Mouse (Mus musculus) embryo, embryonic 11.5 days (tissue): ENCODE data around the gene Fgfr1op2.
"Not testable (repeated sequence)": the region's sequence is repeated elsewhere in the genome, so short reads cannot be mapped to it uniquely, and the experiment has no call there.

Experiments used
- DNase-seq: peaks from one replicate; pipeline ENCODE4 v3.0.0-alpha.2; 2012; ENCODE audit warnings: low read depth, low spot score

Gene Fgfr1op2

DNA sequence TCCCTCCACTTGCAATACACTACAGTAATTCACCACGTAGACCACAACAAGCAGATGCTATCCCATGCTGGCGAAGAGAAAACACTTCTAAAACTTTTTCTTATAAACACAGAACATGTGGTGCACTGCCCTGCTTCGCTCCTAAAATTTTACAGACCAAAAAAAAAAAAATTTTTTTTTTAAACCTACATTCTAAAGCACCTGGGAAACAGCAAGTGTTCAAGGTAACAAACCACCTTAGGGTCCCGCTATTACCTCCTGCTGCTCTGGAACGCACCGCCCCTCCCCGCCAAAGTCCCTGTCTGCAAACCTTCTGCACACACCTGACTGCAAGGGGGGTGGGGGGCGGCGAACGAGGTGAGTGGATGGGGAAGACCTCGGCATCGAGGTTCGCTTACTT is at the start of gene Fgfr1op2:
TSS of gene Fgfr1op2 (plus strand) at position 301 of the 400 bp plus-strand sequence.
- no peak for DNase-seq

DNA sequence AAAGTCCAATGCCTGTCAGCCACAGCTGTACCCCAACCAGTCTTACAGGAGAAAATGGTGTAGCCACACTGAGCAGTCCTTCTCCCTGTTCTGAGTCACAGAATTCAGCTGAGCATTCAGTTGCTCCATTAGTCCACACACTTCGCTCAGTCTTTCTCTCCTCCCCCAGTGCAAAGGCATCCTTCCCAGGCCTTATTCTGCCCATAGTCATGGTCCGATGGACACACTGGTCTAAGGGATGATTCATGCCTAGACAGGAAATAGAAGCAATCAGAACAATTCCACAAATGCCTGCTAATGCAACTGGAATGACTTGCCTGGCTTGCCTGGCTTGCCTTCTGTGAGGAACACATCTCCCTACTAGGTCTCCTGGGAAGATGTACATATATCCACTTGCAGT is 49.5 kb upstream of the Fgfr1op2 start:
- no peak for DNase-seq

DNA sequence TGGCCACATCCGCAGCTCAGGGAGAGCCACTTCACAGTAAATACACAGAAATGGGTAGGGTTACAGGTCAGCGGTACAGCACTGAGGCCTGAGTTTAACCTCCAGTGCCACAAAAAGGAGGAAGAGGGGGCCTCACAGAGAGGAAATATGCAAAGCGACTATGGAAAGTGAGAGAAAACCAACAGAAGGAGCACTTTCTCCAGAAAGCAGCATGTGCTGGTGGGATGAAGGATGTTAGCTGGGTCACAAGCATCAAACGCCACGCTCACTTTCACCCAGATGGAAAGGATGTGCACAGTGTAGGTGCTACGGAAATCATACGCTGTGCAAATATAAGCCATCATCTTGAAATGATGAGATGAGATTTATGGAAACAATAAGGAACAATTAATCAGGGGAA is 46.6 kb upstream of the Fgfr1op2 start:
- DNase-seq, result no peak

DNA sequence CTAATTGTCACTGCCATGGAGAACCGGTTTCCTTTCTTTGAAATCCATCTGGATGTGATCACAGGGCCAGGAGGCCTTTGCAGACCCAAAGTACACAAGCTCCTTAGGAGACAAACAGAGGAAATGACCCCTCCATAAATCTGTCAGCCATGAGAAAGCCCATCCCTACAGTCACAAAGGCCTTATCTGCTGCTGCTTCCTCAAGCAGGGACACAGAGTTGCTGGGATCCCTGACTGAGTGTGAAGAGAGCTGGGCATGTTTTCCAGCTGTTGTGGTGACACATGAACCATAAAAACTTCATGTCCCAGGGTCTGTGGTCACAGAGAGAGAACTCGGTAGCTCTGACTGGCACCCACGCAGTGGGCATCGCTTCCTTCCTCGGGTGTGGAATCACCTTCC is 46.2 kb upstream of the Fgfr1op2 start:
- DNase-seq, result peak; percentile 48

DNA sequence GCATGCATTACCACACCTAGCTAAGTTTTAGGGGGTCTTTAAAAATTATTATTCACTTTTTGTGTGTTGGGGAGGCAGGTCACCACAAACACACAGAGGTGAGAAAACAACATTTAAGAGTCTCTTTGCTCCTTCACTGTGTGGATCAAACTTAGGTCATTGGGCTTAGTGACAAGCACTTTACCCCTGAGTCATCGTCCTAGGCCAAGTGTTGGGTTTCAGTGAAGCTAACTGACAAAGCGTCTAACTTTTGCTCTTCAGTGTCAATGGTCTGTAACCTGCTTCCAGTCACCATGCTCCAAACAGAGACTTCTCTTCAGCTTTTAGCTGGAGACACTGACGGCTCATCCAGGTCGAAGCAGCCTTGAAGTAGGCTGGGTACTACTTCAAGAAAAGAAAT is 43.9 kb upstream of the Fgfr1op2 start:
- DNase-seq, result no peak

DNA sequence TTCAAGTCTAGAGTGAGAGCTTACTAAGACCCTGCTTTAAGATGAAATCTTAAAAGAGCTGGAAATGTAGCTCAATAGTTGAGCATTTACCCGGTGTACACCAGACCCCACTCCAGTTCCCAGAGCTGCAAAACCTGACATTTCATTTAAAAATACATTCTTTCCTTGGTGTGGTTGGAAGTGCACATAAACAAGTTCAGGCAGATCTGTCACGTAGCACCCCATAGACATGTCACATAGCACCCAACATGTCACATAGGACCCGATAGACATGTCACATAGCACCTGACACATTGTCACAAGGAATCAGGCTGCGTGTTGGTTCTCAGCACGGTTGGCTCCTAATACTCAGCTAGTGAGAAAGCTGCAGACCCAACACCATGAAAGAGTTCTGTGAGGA is 41.5 kb upstream of the Fgfr1op2 start:
- no peak for DNase-seq

DNA sequence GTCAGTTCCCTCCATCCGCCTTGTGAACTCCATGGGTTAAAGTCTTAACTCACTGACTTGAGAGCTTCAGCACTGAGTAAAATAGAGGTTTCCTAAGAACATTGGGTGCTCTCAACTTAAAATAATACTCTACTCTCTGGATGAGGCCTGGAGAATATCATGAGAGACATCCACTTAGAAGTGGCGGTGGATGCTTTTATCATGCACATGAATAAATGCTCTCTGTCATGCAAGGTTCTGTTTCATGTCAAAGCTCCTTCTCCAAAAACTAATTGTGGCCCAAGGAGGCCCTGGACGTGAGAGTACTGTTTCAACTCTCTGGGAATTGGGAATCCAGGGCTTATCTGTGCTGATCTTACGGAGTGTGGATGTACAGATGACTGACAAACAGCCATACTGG is 39.9 kb upstream of the Fgfr1op2 start:
- DNase-seq, result no peak

DNA sequence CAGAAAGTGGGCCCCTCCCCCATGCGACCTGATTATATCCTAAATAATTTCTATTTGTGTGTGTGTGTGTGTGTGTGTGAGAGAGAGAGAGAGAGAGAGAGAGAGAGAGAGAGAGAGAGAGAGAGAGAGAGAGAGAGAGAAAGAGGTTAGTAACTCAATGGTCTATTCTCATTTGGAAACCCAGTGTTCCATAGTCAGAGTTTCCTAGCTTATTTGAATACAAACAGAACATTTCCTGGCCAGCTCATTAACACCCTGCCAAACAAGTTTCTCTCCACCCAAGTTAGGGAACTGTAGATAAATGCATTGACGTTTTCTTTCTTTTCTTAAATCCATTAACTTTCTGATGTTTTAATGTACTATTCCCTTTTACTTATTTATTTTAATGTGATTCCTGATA is 38.9 kb upstream of the Fgfr1op2 start:
- DNase-seq, result no peak

DNA sequence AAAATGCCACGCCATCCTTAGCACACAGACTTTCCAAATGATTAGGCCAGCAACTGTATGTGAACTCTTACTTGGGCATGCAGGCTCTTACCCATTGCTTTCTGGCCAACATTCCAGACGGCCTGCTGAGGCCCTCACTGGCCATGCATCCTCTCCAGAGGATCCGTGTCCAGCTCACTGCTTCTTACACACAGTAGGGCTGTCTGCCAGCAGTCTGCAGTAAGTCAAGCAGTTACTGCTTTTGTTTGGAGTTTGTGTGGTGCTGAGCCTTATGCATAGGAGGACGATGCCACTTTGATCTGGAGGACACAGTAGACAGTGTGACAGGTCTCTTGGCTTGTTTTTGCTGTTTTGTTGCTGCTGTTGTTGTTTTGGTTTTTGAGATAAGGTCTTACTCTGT is 38.3 kb upstream of the Fgfr1op2 start:
- DNase-seq, result no peak

DNA sequence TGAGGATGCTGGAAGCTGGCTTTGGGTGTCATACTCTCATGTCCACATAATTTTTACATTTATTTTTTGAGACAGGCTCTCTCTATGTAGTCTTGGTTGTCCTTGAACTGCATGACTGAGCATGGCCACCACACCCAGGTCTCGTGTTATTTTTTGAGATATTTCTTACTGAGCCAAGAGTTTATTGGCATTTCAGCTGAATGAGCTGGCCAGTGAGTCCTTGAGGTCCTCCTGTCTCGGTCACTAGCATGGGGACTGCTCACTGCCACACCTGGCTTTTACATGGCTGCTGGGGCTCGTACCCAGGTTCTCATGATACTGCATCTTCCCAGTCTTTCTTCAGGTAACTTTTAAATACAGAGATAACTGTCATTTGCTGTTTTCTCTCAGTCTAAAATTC is 36.6 kb upstream of the Fgfr1op2 start:
- no peak for DNase-seq

DNA sequence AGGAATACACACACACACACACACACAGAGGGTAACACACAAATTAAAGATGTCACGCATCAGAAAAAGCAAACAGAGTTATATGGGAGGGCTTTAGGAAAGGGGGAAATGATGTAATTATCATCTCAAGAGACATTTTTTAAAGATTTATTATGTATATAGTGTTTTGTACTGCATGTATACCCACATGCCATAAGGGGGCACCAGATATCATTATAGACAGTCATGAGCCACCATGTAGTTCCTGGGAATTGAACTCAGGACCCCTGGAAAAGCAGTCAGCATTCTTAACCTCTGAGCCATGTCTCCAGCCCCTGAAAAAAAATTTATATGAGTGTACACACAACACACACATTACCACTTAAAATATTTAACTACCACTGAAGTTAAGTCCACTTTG is 32.4 kb upstream of the Fgfr1op2 start:
- DNase-seq, result no peak

DNA sequence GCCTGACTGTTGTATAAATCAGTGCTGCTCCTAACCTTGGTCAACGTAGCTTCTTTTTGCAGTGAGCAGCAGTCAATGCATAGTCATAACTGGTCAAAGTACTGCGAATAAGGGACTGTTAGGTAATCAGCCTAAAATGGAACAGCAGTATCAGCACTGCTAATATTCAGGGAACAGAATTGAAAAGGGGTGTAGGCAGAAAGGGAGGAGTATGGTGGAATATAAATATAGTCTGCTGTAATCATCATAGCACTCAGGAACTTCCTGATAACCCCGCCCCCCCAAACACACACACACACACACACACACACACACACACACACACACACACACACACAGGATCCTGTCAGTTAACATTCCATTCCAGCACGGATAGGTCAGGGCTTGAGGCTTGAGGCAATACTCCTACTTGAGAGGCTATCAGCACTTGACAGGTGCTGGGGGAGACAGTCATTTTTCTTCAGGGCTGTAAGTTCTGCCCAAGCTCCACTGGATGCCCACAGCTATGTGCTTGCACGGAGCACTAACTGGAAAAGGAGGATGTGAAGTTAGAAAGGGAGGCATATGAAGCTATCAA is 31.6 kb upstream of the Fgfr1op2 start:
- DNase-seq, result no peak

DNA sequence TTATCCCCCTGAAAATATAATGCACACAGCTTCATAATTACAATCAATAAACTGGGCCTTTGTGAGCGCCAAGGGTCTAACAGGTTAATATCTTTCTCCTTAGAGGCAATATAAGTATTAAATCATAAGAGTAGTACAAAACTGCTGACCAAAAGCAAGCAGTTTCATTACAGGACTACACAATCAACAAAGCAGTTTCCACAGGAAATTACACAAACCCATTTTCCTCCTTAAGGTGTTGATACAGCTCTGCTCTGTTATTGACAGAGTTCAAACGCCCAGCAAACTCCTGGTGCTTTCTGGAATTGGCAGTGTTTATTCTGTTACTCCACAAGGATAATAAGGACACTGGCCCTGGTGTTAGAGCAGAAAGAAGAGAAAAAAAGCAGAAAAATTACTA is 26.6 kb upstream of the Fgfr1op2 start:
- DNase-seq, result no peak

DNA sequence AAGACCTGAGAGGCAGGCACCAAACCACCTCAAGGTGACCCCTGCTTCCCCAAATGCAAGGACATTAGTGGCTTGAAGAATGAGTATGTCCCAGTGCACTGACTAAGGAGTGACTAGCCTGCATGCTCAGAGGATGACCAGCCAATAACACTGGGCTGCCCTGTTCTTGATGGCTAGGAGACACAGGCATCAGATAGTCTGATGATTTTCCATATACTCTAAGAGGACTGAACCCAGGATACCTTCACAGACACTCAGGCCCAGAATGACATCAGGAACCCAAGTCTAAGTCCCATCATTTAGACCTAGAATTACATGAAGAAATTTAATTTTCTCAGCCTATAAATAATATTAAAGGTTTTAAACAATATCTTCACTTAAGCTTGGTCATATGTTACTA is 25.7 kb upstream of the Fgfr1op2 start:
- no peak for DNase-seq

DNA sequence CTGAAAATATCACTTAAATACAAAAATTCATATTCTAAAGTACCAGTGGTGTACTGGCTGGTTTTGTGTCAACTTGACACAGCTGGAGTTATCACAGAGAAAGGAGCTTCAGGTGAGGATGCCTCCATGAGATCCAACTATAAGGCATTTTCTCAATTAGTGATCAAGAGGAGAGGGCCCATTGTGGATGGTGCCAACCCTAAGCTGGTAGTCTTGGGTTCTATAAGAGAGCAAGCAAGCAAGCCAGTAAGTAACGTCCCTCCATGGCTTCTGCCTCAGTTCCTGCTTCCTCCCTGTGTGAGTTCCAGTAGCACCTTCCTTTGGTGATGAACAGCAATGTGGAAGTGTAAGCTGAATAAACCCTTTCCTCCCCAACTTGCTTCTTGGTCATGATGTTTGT is 14.5 kb upstream of the Fgfr1op2 start:
- DNase-seq, result not testable (repeated sequence)

DNA sequence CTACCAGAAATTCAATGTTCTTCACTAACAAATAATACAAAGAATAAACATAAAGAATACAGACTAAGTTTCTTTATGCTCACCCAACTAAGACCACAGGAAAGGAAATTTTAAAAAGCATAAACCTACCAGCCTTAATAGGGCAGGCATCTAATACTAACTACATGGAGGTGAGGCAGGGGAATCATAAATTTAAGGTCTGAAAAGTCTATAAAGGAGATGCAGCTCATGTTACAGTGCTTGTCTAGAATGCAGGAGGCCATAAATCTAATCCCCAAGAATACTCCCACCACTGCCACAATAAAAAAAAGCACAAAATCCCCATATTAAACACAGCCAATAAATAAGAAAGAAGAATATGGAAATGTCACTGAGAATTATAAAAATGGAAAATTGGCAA is 4.9 kb upstream of the Fgfr1op2 start:
- no peak for DNase-seq

DNA sequence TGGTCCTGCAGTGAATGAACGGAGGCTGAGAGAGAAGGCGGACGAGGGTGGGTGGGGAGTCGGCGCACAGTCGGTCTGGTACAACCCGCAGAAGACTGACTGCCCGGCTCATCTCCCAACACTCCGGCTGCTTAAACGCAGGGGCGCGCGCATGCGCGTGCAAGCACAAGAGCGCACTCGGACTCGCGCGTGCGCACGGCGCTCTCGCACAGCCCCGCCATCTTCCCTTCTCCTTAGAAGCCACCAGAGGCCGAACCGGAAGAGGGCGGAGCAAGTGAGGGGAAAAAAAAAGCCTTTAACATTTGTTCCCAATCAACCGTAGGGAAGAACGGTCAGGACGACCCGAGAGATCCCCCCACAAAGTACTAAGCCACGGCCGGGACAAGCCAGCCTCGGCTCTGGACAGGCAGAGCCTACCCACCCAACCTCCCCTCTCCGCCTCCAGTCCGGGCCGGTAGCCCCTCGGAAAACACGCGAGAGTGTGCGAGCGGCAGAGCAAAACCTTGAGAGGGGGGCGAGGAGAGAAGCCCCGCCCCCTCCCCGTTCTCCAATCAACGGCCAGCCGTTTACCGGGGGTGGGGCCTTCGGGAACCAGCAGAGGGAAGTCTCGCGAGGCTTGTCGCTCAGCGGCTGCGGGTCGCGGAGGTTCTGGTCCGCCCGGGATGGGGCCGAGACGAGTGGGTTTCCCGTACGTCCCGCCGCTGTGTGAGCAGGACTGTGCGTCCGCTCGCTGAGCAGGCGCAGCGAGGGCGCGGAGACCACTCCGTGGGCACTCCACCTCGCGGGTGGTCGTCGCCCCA is 507 bp downstream of the Fgfr1op2 start, which contains the start of gene Ints13:
TSS of gene Ints13 (minus strand) at position 526 of the 800 bp plus-strand sequence.
- DNase-seq, result peak; percentile 98

DNA sequence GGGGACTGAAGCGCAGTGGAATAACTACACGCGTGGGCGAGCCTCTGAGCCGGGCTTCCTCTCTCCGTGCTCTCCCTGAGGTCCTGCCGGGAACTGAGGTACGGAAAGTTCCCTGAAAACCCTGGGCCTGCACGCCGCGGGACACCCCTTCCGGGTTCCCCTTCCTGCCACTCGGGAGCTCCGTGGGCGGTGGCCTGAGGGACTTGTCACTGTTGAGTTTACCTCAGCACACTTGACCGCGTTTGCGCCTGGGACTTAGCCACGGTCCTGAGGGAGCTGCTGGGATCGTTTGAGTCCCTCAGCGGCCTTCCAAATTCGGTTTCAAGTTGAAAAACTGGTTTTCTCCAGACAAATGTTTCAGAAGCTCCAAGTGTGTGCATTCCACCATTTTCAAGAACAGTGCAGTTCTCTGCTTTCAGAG is 1.1 kb downstream of the Fgfr1op2 start:
- no peak for DNase-seq

DNA sequence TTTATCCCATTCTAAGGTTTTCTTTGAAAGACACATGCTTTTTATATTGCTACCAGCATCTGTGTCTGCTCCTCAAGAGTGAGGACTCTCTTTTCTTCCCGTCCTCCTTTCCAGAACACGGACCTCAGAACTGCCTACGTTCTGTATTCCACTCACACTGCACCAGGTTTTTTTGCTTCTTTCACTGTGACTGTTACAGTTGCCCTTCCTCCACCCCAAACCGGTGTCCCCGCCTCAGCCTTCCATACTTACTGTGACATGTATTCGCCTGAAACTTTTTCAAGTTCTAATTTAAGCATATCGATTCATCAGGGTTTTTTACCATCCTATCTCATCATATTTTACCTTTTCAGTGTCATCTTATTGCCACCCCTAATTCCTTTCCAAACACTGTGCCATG is 1.6 kb downstream of the Fgfr1op2 start:
- DNase-seq, result no peak

DNA sequence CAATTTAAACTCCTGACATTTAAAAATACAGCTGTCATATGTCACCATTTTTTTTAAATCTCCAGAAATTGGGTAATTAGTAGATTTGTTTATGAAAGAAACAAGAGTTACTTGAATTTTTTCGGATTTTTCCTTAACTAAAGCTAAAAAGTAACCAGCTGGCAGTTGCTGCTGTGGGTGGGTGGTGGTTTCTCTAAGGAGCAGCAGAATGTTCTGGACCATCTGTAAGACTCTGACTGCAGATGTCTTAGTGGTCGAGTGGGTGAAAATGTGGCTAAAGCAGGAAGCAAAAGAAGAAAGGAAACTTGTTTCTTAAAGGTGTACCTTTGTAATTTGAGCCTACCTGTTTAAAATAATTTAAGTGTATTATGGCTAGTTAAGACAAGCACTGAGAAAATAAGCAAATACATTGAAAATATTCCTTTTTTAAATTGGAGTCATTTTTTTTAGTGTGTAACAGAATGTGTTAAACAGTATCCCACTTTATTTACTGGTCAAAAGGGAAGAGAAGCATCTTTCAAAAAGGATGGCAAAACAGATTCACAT is 3.5 kb downstream of the Fgfr1op2 start:
- no peak for DNase-seq

DNA sequence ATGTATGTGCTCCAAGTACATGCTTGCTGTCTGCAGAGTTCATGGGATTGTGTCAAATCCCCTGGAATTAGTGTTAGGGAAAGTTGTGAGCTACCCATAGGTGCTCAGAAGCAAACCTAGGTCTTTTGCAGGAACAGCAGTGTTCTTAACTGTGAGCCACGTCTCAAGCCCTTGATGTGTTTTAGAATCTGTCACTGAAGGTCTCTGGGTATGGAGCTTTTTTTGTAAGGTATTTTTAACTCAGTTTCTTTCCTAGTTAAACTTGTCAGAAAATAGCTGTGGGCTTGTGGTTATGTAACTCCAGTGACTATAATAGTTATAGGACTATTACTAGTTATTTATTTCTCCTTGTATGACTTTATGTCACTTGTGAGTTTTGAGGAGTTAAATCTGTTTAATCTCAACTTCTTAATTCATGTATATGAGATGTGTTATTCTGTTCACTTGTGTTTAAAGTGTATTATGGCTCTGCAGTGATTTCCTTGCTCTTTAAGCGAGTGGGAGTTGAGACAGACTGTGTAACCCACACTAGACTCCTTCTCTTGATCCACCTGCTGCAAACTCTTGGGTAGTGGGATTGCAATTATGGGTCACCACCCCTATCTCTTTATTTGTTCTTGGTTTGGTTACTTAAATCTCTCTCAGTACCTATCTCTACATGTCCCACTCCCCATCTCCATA is 6.5 kb downstream of the Fgfr1op2 start:
- DNase-seq, result no peak

DNA sequence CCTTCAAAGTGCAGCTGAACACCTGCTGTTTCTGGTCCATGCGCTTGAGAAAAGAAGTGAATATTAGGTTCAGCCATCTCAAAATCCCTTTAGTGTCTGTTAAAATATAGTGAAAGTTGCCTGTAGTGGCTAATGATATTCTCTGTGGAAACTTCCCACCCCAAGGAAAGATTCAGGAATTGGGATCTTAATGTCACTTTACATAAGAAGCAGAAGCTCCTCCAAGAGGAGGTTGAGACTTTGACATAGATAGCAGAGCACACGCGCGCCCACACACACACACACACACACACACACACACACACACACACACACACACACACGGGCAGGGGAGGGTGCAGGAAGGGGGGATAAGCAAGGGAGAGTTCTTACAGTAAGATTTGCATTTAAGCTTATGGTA is 8.1 kb downstream of the Fgfr1op2 start:
- DNase-seq, result no peak

DNA sequence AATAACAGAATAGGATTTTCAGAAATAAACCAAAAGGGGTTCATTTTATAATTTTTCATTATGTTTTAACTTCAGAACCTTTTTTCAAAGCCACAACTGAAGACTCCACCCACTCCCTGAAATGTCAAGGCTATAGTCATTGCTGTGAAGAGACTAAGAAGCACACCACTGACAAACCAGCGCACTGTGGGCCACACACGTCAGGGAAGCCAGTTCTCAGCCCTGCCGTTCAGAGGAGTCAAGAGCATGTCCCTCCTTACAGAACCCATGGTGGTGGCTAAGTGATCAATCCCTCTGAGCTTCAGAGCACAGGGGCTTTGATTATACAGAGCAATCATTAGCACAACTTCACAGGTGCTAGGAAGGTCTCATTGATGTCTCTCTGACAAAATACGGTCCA is 25.6 kb downstream of the Fgfr1op2 start:
- DNase-seq, result no peak
